Mouse (Mus musculus): Measurements from ENCODE around the gene Agfg1.

DNA sequence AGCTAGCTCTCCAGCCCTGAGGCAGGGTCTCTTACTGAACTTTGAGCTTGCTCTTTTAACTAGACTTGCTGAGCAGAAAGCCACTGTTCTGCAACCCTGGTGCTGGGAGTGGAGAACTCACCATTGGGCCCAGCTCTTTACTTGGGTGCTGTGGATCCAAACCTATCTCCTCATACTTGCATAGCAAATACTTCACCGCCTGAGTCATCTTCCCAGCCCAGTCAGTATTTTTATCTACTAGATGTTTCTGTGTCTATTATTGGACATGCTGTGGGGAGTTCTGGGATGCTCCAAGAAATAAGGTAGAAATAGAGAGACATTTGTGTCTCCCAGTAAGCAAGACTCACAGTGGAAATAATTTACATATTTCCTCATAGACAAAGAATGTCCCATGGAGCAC lies 35.2 kb upstream of the Agfg1 start:
- TF ChIP-seq GATA1 (IDR thresholded peaks at IDR 0.05; ENCODE audit: low read length), result no peak
- TF ChIP-seq TAL1 (IDR thresholded peaks at IDR 0.05; ENCODE audit: low read length), result no peak
